Mouse (Mus musculus): ENCODE data around the gene Tmem163.

DNA sequence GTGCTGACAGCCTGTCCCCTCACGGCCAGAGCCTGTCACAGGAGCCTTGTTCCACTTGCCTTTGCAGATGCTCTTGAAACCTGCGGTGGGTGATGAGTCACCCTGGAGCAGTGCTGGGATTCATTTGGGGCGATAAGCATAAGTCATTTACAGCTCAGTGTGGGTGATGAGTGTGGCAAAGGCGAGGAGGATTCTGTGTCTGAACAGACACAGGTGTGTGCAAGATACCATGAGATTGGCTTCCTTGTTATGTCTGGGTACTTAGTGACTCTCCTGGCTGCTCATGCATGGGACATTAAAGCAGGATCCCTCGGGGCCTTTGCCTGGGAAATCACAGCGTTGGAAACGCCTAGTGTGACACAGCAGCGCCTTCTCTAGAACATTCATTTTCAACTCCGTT is 218.3 kb downstream of the Tmem163 start:
- no peak for TF ChIP-seq CTCF (conservative IDR thresholded peaks at IDR 0.05 in 1 of 2, IDR thresholded peaks at IDR 0.05 in 1 of 2; ENCODE audit: low read depth in 2 of 2, low read length in 2 of 2)
- TF ChIP-seq TCF12 (IDR thresholded peaks at IDR 0.05; ENCODE audit: low read depth, low read length), result no peak
- TF ChIP-seq ELF1 (IDR thresholded peaks at IDR 0.05; ENCODE audit: low read depth, low read length), result no peak
- no peak for TF ChIP-seq UBTF (IDR thresholded peaks at IDR 0.05; ENCODE audit: low read depth, low read length)
- no peak for TF ChIP-seq POLR2A (IDR thresholded peaks at IDR 0.05; ENCODE audit: low read depth, low read length)
- no peak for TF ChIP-seq ZNF384 (IDR thresholded peaks at IDR 0.05; ENCODE audit: low read depth, low read length)
- TF ChIP-seq POLR2AphosphoS2 (IDR thresholded peaks at IDR 0.05; ENCODE audit: low read depth, low read length), result no peak
- no peak for TF ChIP-seq SIN3A (IDR thresholded peaks at IDR 0.05; ENCODE audit: low read length)
- no peak for TF ChIP-seq ZC3H11A (IDR thresholded peaks at IDR 0.05; ENCODE audit: low read depth, low read length)
